Mouse (Mus musculus) hindbrain, postnatal 0 days (tissue): Measurements from ENCODE around the gene Kcnk1. TPM values are rescaled to one million over a fixed set of nuclear protein-coding genes. Genes with fewer than 3 reads are reported as not detected.

ENCODE experiments used
- ATAC-seq: fragments of 200-750 bp; cut with Nextera tagmentation; 2 replicates; pipeline ENCODE4 v1.8.0; 2017; ENCODE audit warnings: mild to moderate bottlenecking, moderate TSS enrichment, moderate library complexity
- DNase-seq: peaks from one replicate; pipeline ENCODE4 v3.0.0-alpha.2; 2015; ENCODE audit warnings: low spot score
- H3K27ac ChIP-seq: fragments of 300-500 bp; sonication (generic); 2 replicates; pipeline ENCODE4 v1.5.1; 2014; ENCODE audit warnings: mild to moderate bottlenecking
- H3K27me3 ChIP-seq: fragments of 300-500 bp; sonication (generic); 2 replicates; pipeline ENCODE4 v1.6.1; 2014; ENCODE audit warnings: low read length, mixed read lengths; ENCODE audit not compliant: insufficient read depth
- H3K36me3 ChIP-seq: fragments of 300-500 bp; sonication (generic); 2 replicates; pipeline ENCODE4 v1.6.1; 2014; ENCODE audit warnings: low read length, mixed read lengths; ENCODE audit not compliant: insufficient read depth
- H3K4me1 ChIP-seq: fragments of 300-500 bp; sonication (generic); 2 replicates; pipeline ENCODE4 v1.6.1; 2014; ENCODE audit warnings: antibody characterized with exemption, low read length, mixed read lengths; ENCODE audit not compliant: insufficient read depth
- H3K4me2 ChIP-seq: fragments of 300-500 bp; sonication (generic); 2 replicates; pipeline ENCODE4 v1.6.1; 2014; ENCODE audit warnings: low read depth, mild to moderate bottlenecking, low read length, moderate library complexity, mixed read lengths
- H3K4me3 ChIP-seq: fragments of 300-500 bp; sonication (generic); 2 replicates; pipeline ENCODE4 v1.5.1; 2014; ENCODE audit warnings: low read length
- H3K9ac ChIP-seq: fragments of 300-500 bp; sonication (generic); replicated peaks from 2 replicates; pipeline ENCODE4 v1.6.1; 2014; ENCODE audit warnings: mild to moderate bottlenecking, low read length, moderate library complexity, mixed read lengths
- H3K9me3 ChIP-seq: fragments of 300-500 bp; sonication (generic); 2 replicates; pipeline ENCODE4 v1.6.1; 2016; ENCODE audit warnings: low read length, mixed read lengths
- CTCF ChIP-seq: IDR thresholded peaks from 2 replicates; pipeline ENCODE4 v1.5.1; 2016; ENCODE audit warnings: antibody characterized with exemption, control low read depth, low read depth
- WGBS: fragments of 180-500 bp; shearing (Covaris S2); extraction: QIAGEN DNeasy Blood & Tissue Kit; methylation state at CpG from one replicate; pipeline ENCODE4 v1.1.7; 2014; 5-methylcytosine and 5-hydroxymethylcytosine counted together
- polyA plus RNA-seq: library from polyadenylated mRNA; unstranded; fragments of >200 nt; fragmentation: Nextera tagmentation; extraction: Ambion mirVana; gene quantifications from 2 replicates; pipeline ENCODE4 v1.2.1, GENCODE M21; 2015
- total RNA-seq: library from RNA; depleted of rRNA; stranded (reverse); fragments of >200 nt; gene quantifications from 2 replicates; pipeline ENCODE4 v1.2.3, GENCODE M21; 2014

Kcnk1 gene
- total and polyA plus RNA-seq, 2 experiments from 2014 or later: 38.2 to 75.5 TPM

DNA sequence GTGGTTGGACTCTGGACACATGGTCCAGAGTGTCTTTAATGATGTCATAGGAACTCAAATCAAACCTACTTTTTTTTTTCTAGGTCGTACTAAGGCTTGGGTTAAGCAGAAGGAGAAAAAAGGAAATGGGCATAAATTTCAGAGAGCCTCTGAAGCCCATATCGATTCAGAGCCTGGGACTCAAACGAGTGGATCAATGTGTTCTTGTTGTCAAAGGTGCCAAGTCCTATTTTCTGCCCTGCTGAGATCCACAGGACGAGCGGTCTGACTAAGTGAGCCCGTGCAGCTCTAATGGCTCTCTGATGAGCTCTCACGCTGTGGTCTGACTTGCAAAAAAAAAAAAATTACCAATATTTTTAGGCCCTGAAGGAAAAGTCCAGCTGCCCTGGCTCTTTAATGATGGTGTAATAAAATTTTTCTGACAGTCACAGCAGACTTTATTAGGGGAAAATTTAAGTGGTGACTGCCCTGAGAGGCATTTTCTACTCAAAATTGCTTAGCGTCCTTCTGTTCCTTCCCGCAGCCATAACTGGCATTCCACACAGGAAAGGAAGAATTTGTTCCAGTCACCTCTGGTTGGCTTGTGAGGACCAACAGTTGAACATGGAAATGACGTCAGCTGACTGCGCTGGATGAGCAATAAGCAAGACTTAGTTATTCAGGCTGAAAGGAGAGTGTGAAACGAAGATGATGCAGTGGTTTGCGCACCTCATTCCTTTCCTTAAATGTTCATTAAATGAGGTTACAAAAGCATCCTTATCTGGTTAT is 37.6 kb upstream of the Kcnk1 start:
- DNase-seq: no peak
- no peak overlapping the region for H3K4me2 ChIP-seq
- WGBS: 64% methylated on average over 13 of the region's 13 CpGs

DNA sequence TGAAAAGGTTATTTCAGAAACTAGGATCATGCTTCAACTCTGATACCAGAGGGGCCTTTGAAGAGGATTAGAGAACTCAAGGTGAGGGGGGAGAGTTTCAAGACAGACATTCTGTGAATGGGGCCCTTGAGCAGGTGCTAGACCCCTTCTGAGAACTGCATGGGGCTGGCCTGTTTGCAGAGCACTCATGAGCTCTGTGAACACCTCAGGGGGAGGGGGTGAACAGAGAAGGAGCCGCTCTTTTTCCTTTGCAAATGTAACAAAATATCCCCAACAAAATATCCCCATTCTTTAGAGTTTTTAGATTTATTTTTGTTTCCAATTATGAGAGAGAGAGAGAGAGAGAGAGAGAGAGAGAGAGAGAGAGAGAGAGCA is 37.0 kb upstream of the Kcnk1 start:
- Histone ChIP-seq H3K9me3 (peaks cover 6% of the 10 kb centered on the region; the same call in 1 of the 2 replicates), H3K9ac (no peak overlapping the region), H3K4me2 (no peak overlapping the region), H3K27ac (no peak overlapping the region), H3K27me3 (no peaks in the 10 kb centered on the region), H3K4me1 (no peaks in the 10 kb centered on the region), H3K36me3 (no peaks in the 10 kb centered on the region), H3K4me3 (no peak overlapping the region)
- DNase-seq (no peak), ATAC-seq (no peak)
- TF ChIP-seq CTCF: no peak
- 83% methylated on average over 1 of the region's 1 CpGs for WGBS

More for the DNA sequence above, 37.6 kb upstream of the Kcnk1 start:
- no peak for ATAC-seq
- Histone ChIP-seq H3K27me3 (no peaks in the 10 kb centered on the region), H3K4me3 (no peak overlapping the region), H3K27ac (no peak overlapping the region), H3K9ac (no peak overlapping the region), H3K4me1 (no peaks in the 10 kb centered on the region), H3K36me3 (no peaks in the 10 kb centered on the region), H3K9me3 (peaks cover 6% of the 10 kb centered on the region; the same call in 1 of the 2 replicates)
- TF ChIP-seq CTCF: no peak

DNA sequence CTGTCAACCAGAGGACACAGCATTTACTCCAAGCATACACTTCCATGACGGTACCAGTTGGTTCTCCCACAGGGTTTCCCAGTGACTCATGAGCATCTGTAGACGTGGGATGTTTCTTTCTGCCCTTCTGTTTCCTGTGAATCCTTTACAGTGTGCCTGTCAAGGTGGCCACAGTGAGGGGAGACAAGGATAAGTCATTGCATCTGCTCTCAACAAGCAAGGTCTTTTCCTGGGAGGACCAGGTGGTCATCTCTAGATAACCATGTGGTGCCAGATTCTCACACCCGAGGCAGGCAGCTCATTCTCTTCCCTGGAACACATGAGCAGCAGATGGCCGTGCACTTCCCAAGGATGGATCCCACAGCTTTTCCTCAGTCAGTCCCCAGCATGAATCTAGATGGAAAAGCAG is 35.6 kb upstream of the Kcnk1 start:
- Histone ChIP-seq H3K9me3 (peaks cover 6% of the 10 kb centered on the region; the same call in 1 of the 2 replicates), H3K36me3 (no peaks in the 10 kb centered on the region), H3K27me3 (no peaks in the 10 kb centered on the region), H3K4me2 (no peak overlapping the region), H3K4me1 (0 out of 2 replicates have a peak, but pooled peaks cover 7% of the 10 kb centered on the region), H3K27ac (peak overlapping the region; percentile 56), H3K9ac (no peak overlapping the region), H3K4me3 (no peak overlapping the region)
- ATAC-seq (peak; percentile 64), DNase-seq (peak; percentile 65)
- TF ChIP-seq CTCF: no peak
- WGBS: 57% methylated on average over 4 of the region's 4 CpGs

DNA sequence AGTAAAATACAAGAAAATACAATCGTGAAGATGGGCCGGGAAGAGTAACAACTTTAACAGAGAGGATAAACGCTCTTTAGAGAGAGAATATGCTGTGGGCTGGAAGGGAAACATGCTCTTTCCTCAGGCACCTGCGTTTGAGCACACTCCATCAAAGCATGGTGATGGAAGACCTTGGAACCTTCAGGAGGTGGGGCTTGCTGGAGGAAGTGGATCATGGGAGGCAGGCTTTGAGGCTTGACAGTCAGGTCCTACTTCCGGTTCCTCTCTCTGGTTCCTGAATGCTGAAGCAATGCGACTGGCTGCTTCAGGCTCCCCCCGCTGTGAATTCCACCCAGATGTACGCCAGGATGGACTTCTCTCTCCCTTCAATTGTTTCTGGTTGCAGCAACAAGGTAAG is 34.9 kb upstream of the Kcnk1 start:
- no peak for TF ChIP-seq CTCF
- Histone ChIP-seq H3K4me3 (no peak overlapping the region), H3K4me2 (no peak overlapping the region), H3K4me1 (0 out of 2 replicates have a peak, but pooled peaks cover 7% of the 10 kb centered on the region), H3K9ac (no peak overlapping the region), H3K9me3 (peaks cover 6% of the 10 kb centered on the region; the same call in 1 of the 2 replicates), H3K27me3 (no peaks in the 10 kb centered on the region), H3K27ac (peak overlapping the region; percentile 56), H3K36me3 (no peaks in the 10 kb centered on the region)
- DNase-seq (no peak), ATAC-seq (no peak)
- 88% methylated on average over 8 of the region's 8 CpGs for WGBS

DNA sequence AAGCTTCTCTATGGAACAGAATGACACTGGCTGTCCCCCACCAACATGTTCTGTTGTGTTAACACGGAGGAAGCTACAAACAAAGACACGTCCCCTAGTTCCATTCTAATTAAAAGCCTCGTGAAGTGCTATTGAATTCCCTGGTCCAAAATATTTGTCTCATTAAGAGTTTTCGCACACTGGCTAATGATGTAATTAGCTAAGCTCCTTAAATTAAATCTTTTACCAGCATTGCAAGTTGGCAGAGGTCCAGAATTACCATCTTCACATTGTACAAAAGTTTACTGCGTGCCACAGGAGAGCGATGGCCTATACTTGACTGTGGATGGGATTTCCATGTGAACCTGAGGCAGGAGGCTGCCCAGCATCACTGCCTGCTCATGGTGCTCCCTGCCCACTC is 33.2 kb upstream of the Kcnk1 start:
- Histone ChIP-seq H3K4me1 (0 out of 2 replicates have a peak, but pooled peaks cover 7% of the 10 kb centered on the region), H3K9me3 (peaks cover 6% of the 10 kb centered on the region; the same call in 1 of the 2 replicates), H3K4me2 (no peak overlapping the region), H3K27ac (no peak overlapping the region), H3K36me3 (no peaks in the 10 kb centered on the region), H3K4me3 (no peak overlapping the region), H3K27me3 (no peaks in the 10 kb centered on the region), H3K9ac (no peak overlapping the region)
- DNase-seq: peak; percentile 54
- WGBS: 53% methylated on average over 6 of the region's 6 CpGs
- ATAC-seq: no peak
- TF ChIP-seq CTCF: no peak

DNA sequence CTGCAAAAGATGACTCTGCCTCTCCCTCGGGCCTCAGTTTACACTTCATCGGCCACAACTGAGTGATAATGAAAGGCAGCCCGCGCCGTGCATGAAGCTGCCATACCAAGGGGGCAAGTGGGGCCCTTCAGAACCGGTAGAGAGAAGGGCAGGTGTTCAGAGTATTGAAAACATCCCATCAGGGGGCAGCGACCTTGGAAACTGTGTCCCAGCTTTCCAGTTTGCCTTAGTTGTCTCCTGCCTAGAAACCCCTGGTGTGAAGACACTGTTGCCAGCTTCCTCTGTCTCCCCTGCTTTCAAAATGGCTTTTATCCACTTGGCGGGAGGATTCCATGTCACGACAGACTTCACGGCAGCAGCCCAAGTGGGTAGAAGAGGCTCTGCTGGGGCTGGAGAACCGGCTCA is 31.2 kb upstream of the Kcnk1 start:
- ATAC-seq (no peak), DNase-seq (peak; percentile 31)
- no peak overlapping the region for H3K9ac ChIP-seq
- TF ChIP-seq CTCF: no peak
- WGBS: 3% methylated on average over 11 of the region's 11 CpGs
- no peaks in the 10 kb centered on the region; the same call in 1 of the 2 replicates for H3K27me3 ChIP-seq
- H3K9me3 ChIP-seq: peaks cover 6% of the 10 kb centered on the region; the same call in 1 of the 2 replicates
- no peaks in the 10 kb centered on the region for H3K36me3 ChIP-seq
- no peak overlapping the region for H3K27ac ChIP-seq
- H3K4me1 ChIP-seq: 0 out of 2 replicates have a peak, but pooled peaks cover 7% of the 10 kb centered on the region
- H3K4me2 ChIP-seq: peak overlapping the region; percentile 38
- no peak overlapping the region for H3K4me3 ChIP-seq

DNA sequence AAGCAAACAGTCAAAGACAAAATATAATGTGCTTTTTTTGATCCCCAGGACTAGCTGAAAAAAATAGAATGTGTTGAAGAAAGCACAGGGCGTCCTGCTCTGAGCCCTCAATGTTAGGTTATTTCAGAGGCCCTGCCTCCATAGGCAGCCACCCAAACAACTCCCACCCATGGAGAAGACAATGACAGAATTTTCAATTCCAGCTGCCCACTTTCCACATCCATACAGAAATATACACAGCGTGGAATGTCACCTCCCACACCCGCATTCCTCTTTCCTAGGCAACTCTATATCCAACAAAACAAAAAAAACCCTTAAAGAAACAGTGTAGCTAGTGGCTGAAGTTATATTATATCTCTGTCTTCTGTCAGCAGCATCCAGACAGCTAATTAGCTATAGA is 23.6 kb upstream of the Kcnk1 start:
- TF ChIP-seq CTCF: no peak

More for the DNA sequence above, 23.6 kb upstream of the Kcnk1 start:
- no peaks in the 10 kb centered on the region; the same call in 1 of the 2 replicates for H3K27me3 ChIP-seq
- H3K4me2 ChIP-seq: no peak overlapping the region
- no peak overlapping the region for H3K27ac ChIP-seq
- WGBS: 35% methylated on average over 3 of the region's 3 CpGs
- no peaks in the 10 kb centered on the region for H3K9me3 ChIP-seq
- H3K9ac ChIP-seq: no peak overlapping the region
- no peak overlapping the region for H3K4me3 ChIP-seq
- ATAC-seq (no peak), DNase-seq (no peak)
- H3K4me1 ChIP-seq: no peaks in the 10 kb centered on the region
- no peaks in the 10 kb centered on the region for H3K36me3 ChIP-seq
